Mouse (Mus musculus): ENCODE results near the gene Lect2. TPM values are rescaled to one million over a fixed set of nuclear protein-coding genes. Genes with fewer than 3 reads are reported as not detected.

The Lect2 gene
- polyA plus RNA-seq, 1 experiment from 2014 or later = not detected

GRCm38 (mm10) chr13:56529031-56529430 is 19.3 kb downstream of the Lect2 start:
- Histone ChIP-seq H3K9me3 (no peaks in the 10 kb centered on the region), H3K27ac (no peak overlapping the region), H3K9ac (no peak overlapping the region), H3K27me3 (no peaks in the 10 kb centered on the region), H3K4me3 (no peak overlapping the region), H3K4me1 (no peaks in the 10 kb centered on the region), H3K4me2 (no peak overlapping the region), H3K36me3 (no peaks in the 10 kb centered on the region)
- 66% methylated on average over 4 of the region's 4 CpGs for WGBS
- no peak for ATAC-seq (ENCODE audit: borderline replicate concordance, extremely low read depth, low FRiP score, low TSS enrichment)

- WGBS = 83% methylated on average over 11 of the region's 11 CpGs
- H3K4me2 ChIP-seq = no peak overlapping the region
- H3K9me3 ChIP-seq = no peaks in the 10 kb centered on the region
- H3K4me1 ChIP-seq = no peaks in the 10 kb centered on the region
- no peak overlapping the region for H3K27ac ChIP-seq
- no peak for ATAC-seq (ENCODE audit: borderline replicate concordance, extremely low read depth, low FRiP score, low TSS enrichment)
- H3K36me3 ChIP-seq = no peaks in the 10 kb centered on the region
- no peak overlapping the region for H3K4me3 ChIP-seq
- no peaks in the 10 kb centered on the region for H3K27me3 ChIP-seq
- no peak overlapping the region for H3K9ac ChIP-seq
Observed at GRCm38 (mm10) chr13:56528281-56528680, 20.0 kb downstream of the Lect2 start.

- no peak overlapping the region for H3K27ac ChIP-seq
- no peak overlapping the region for H3K4me3 ChIP-seq
- H3K36me3 ChIP-seq = no peaks in the 10 kb centered on the region
- no peak for ATAC-seq (ENCODE audit: borderline replicate concordance, extremely low read depth, low FRiP score, low TSS enrichment)
- WGBS = 83% methylated on average over 7 of the region's 7 CpGs
- no peak overlapping the region for H3K9ac ChIP-seq
- no peaks in the 10 kb centered on the region for H3K27me3 ChIP-seq
- H3K4me2 ChIP-seq = no peak overlapping the region
- H3K9me3 ChIP-seq = no peaks in the 10 kb centered on the region
- no peaks in the 10 kb centered on the region for H3K4me1 ChIP-seq
Observed at GRCm38 (mm10) chr13:56527846-56528245, 20.5 kb downstream of the Lect2 start.

GRCm38 (mm10) chr13:56526871-56527270 is 21.4 kb downstream of the Lect2 start:
- WGBS = 57% methylated on average over 12 of the region's 12 CpGs
- Histone ChIP-seq H3K27ac (no peak overlapping the region), H3K9ac (no peak overlapping the region)

GRCm38 (mm10) chr13:56522821-56523167 is 25.5 kb downstream of the Lect2 start:
- 6% methylated on average over 8 of the region's 8 CpGs for WGBS
- Histone ChIP-seq H3K36me3 (no peaks in the 10 kb centered on the region), H3K27ac (0 out of 2 replicates have a peak overlapping the region, but pooled peaks have one; percentile 44), H3K27me3 (no peaks in the 10 kb centered on the region), H3K4me2 (peak overlapping the region; percentile 97), H3K4me3 (peak overlapping the region; percentile 74), H3K4me1 (no peaks in the 10 kb centered on the region), H3K9me3 (no peaks in the 10 kb centered on the region), H3K9ac (peak overlapping the region; percentile 68)
- no peak for ATAC-seq (ENCODE audit: borderline replicate concordance, extremely low read depth, low FRiP score, low TSS enrichment)

More at GRCm38 (mm10) chr13:56526871-56527270, 21.4 kb downstream of the Lect2 start:
- Histone ChIP-seq H3K4me1 (no peaks in the 10 kb centered on the region), H3K27me3 (no peaks in the 10 kb centered on the region), H3K4me2 (no peak overlapping the region), H3K36me3 (no peaks in the 10 kb centered on the region), H3K9me3 (no peaks in the 10 kb centered on the region), H3K4me3 (no peak overlapping the region)
- no peak for ATAC-seq (ENCODE audit: borderline replicate concordance, extremely low read depth, low FRiP score, low TSS enrichment)

GRCm38 (mm10) chr13:56522081-56522820 is 26.1 kb downstream of the Lect2 start, which contains the start of gene Fbxl21:
Gene Fbxl21, plus strand, starts transcription at chr13:56522472.
- Histone ChIP-seq H3K27me3 (no peaks in the 10 kb centered on the region), H3K4me2 (peak within 1 kb of the TSS; percentile 97), H3K36me3 (no peaks in the 10 kb centered on the region), H3K4me1 (no peaks in the 10 kb centered on the region), H3K4me3 (peak within 1 kb of the TSS; percentile 74), H3K9ac (peak within 1 kb of the TSS; percentile 68), H3K9me3 (no peaks in the 10 kb centered on the region), H3K27ac (0 out of 2 replicates have a peak within 1 kb of the TSS, but pooled peaks have one; percentile 44)
- 1% methylated on average over 54 of the region's 56 CpGs for WGBS
- ATAC-seq (ENCODE audit: borderline replicate concordance, extremely low read depth, low FRiP score, low TSS enrichment) = peak; percentile 98

- 55% methylated on average over 7 of the region's 7 CpGs for WGBS
- H3K9ac ChIP-seq = no peak overlapping the region
- H3K27ac ChIP-seq = no peak overlapping the region
- no peak overlapping the region for H3K4me3 ChIP-seq
- H3K4me2 ChIP-seq = no peak overlapping the region
- no peak for ATAC-seq (ENCODE audit: borderline replicate concordance, extremely low read depth, low FRiP score, low TSS enrichment)
- H3K9me3 ChIP-seq = no peaks in the 10 kb centered on the region
- H3K4me1 ChIP-seq = no peaks in the 10 kb centered on the region
- no peaks in the 10 kb centered on the region for H3K27me3 ChIP-seq
- H3K36me3 ChIP-seq = no peaks in the 10 kb centered on the region
Observed at GRCm38 (mm10) chr13:56516816-56517215, 31.5 kb downstream of the Lect2 start.

GRCm38 (mm10) chr13:56516311-56516710 is 32.0 kb downstream of the Lect2 start:
- 49% methylated on average over 4 of the region's 4 CpGs for WGBS
- Histone ChIP-seq H3K4me1 (no peaks in the 10 kb centered on the region), H3K4me3 (no peak overlapping the region), H3K27ac (no peak overlapping the region), H3K4me2 (no peak overlapping the region), H3K27me3 (no peaks in the 10 kb centered on the region), H3K36me3 (no peaks in the 10 kb centered on the region), H3K9ac (no peak overlapping the region), H3K9me3 (no peaks in the 10 kb centered on the region)
- ATAC-seq (ENCODE audit: borderline replicate concordance, extremely low read depth, low FRiP score, low TSS enrichment) = no peak

- Histone ChIP-seq H3K4me2 (no peak overlapping the region), H3K27ac (no peak overlapping the region), H3K4me3 (no peak overlapping the region), H3K9me3 (no peaks in the 10 kb centered on the region), H3K36me3 (no peaks in the 10 kb centered on the region), H3K27me3 (no peaks in the 10 kb centered on the region), H3K9ac (no peak overlapping the region), H3K4me1 (no peaks in the 10 kb centered on the region)
- no peak for ATAC-seq (ENCODE audit: borderline replicate concordance, extremely low read depth, low FRiP score, low TSS enrichment)
Observed at GRCm38 (mm10) chr13:56513595-56513994, 34.7 kb downstream of the Lect2 start.

GRCm38 (mm10) chr13:56509796-56510195 is 38.5 kb downstream of the Lect2 start:
- no peak for ATAC-seq (ENCODE audit: borderline replicate concordance, extremely low read depth, low FRiP score, low TSS enrichment)
- no peak overlapping the region for H3K9ac ChIP-seq
- no peak overlapping the region for H3K4me2 ChIP-seq
- H3K4me3 ChIP-seq = no peak overlapping the region
- H3K27me3 ChIP-seq = no peaks in the 10 kb centered on the region
- H3K4me1 ChIP-seq = no peaks in the 10 kb centered on the region
- no peaks in the 10 kb centered on the region for H3K36me3 ChIP-seq
- H3K9me3 ChIP-seq = no peaks in the 10 kb centered on the region
- H3K27ac ChIP-seq = no peak overlapping the region
- 84% methylated on average over 2 of the region's 2 CpGs for WGBS

- no peaks in the 10 kb centered on the region for H3K27me3 ChIP-seq
- H3K4me2 ChIP-seq = no peak overlapping the region
- H3K9ac ChIP-seq = no peak overlapping the region
- H3K4me1 ChIP-seq = no peaks in the 10 kb centered on the region
- ATAC-seq (ENCODE audit: borderline replicate concordance, extremely low read depth, low FRiP score, low TSS enrichment) = no peak
- H3K36me3 ChIP-seq = no peaks in the 10 kb centered on the region
- H3K9me3 ChIP-seq = no peaks in the 10 kb centered on the region
- WGBS = 47% methylated on average over 6 of the region's 6 CpGs
- no peak overlapping the region for H3K27ac ChIP-seq
- no peak overlapping the region for H3K4me3 ChIP-seq
Observed at GRCm38 (mm10) chr13:56506871-56507496, 41.3 kb downstream of the Lect2 start.

- no peaks in the 10 kb centered on the region for H3K4me1 ChIP-seq
- WGBS = 61% methylated on average over 6 of the region's 6 CpGs
Observed at GRCm38 (mm10) chr13:56501866-56502420, 46.4 kb downstream of the Lect2 start.

More at GRCm38 (mm10) chr13:56501866-56502420, 46.4 kb downstream of the Lect2 start:
- H3K36me3 ChIP-seq = no peaks in the 10 kb centered on the region
- ATAC-seq (ENCODE audit: borderline replicate concordance, extremely low read depth, low FRiP score, low TSS enrichment) = no peak
- no peak overlapping the region for H3K27ac ChIP-seq
- no peak overlapping the region for H3K9ac ChIP-seq
- no peaks in the 10 kb centered on the region for H3K9me3 ChIP-seq
- H3K27me3 ChIP-seq = no peaks in the 10 kb centered on the region
- no peak overlapping the region for H3K4me2 ChIP-seq
- H3K4me3 ChIP-seq = no peak overlapping the region

Data from lung, embryonic 15.5 days (tissue).